Mouse (Mus musculus): Measurements from ENCODE around the gene Setdb1. TPM values are rescaled to one million over a fixed set of nuclear protein-coding genes. Genes with fewer than 3 reads are reported as not detected.

The Setdb1 gene
- total RNA-seq, 2 experiments from 2014 or later, result 25.9 to 29.7 TPM

DNA sequence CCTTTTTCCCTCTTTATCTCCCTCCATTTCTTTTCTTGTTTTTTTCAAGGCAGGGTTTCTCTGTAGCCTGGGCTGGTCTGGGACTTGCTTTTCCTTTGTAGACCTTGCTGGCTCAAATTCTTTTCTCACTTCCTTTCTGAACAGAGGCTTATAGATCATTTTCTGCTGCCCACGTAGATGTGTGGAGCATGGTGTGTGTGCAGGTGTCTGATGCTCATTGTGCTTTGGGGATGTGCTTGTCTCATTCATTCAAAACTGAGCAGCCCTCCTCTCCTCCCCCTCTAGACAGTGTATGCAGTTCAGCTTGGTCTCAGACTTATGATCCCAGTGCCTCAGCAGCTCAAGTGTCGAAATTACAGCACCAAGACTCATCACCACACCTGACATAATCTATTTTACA is 37.9 kb downstream of the Setdb1 start:
- no peak for DNase-seq

DNA sequence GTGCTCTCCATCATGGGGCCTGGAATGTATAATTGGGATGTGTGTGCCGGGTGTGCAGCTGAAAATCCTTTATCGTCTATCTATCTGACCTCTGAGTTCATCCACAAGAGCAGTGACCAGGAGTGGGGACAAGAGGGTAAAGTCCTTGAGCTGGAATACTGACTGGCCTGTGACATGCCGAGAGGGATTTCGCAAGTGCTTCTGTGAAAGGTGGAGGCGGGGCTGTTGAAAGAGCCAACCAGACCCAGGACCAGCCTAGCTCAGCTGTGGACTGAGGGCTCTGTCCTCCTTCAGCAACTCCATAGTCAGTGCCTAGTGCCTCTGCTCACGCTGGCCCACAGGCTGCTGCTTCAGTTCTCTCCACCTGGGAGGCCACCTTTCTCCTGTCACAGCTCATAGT is 38.5 kb downstream of the Setdb1 start:
- DNase-seq, result peak; percentile 84 to 88

DNA sequence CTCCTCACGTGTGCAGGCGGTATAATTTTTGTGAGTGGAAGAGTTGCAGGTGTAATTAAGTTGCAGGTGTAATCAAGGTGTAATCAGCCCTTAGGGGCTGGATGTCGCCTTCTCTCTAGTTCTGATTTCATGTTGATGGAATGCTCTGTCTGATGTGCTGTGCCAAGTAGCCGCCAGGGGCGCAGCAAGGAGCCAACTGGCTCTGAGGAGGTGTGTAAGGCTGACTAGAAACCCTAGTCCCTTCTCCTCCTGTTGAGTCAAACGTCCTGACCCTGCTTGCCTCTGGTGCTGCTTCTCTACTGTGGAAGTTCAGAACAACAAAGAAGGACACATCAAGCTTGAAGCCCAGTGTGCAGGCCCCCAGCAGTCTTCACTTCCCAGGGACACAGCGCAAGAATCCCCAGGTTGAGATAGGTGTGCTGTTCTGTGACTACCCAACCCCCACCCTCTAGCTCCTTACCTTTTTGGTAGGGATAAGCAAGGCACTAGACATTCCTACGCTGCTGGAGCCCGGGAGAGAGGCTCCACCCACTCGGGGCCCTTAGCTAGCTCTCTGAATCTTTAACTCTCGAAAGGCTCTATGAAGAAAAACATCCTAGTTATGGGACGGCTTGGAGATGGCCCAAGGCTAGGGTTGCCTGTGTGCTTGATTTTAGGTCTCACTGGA is 39.5 kb downstream of the Setdb1 start:
- DNase-seq, result peak; percentile 71 to 77

DNA sequence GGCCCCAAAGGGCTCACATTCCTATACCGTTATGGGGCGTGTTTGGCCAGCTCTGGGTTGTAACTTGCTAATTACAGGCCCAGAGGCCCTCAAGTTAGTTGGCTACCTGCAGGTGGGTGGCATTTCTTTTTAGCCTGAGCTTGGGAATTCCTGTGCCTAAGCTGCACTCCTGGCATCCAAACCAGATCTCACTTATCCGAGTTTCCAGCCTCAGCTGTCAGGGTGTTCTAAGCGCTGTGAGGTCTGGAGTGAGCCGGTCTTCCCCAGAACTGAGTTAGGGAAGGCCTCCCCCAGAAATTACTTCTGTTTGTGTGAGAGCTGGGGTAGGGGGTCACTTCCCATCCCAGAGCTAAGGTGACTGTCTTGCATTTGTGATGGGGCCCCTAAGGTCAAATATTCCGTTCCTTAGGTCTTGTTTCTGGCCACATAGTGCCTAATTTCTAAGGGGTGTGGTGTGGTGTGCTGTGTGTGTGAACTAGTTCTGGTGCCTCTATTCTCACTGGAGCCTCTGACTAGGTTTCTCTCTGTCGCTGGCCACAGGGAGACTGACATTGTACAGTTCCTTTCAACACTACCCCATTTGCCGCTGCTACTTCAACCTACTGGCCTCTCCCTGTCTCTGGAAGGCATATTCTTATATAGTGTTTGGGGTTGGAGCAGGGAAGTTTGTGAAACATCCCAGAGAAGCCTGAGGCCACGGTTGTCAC is 41.0 kb downstream of the Setdb1 start:
- DNase-seq, result no peak

DNA sequence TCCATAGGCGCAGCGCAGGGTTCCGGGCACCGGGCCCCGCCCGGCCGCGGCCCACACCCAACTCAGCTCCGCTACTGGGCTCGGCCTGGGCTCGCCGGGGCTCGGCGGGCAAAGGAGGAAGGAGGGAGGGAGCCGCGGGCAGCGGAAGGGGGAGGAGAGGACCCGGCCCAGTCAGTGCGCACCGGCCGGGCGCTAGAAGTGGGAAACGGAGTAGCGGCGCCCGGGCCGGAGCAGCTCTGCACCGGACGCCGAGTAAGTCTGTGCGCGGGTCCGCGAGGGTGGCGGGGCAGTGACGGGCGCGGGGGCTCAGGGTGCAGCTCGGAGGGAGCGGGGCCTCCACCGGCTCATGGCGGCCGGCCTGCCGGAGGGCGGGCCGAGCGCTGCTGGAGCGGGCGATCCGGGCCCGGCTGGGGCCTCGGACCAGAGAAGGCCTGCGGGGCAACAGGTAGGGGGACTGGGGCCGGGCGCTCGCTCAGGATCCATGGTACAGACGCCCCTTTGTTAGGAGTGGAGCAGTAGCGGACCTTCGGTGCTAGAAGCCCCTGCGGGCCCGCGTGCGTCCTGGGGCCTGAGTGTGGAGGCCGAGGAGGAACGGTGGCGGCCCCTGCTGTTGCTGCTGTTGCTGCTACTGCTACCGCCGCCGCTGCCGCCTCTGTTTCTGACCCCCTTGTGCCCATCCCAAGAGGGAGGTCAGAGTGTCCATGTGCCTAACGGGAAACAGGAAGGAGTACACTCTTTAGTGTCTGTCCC is 41.7 kb downstream of the Setdb1 start:
- peak; percentile 97 for DNase-seq

DNA sequence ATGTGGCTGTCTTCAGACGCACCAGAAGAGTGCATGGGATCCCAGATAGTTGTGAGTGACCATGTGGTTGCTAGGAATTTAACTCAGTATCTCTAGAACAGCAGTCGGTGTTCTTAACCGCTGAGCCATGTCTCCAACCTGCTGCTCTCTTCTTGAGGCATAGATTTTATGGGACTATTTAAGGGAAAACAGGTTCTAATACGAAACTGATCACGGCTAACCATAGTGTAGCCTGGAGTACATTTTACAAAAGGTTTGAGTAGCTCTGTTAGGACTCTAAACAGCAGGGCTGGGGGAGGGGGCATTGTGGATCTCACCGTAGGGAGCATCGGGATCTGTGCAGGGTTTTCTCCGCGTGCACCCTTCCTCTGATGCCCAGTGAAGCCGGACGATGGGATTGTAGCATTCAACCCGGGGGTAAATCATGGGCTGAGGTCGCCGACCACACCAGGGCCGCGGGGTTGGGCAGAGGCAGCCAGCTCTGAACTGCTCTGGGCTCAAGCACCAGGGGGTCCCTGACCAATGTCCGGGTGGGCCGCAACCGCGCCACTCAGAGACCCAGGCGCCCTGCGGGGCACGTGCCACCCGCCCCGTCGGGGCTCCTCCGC is 42.4 kb downstream of the Setdb1 start, which contains the start of gene Cers2:
Gene Cers2 (plus strand): TSS at position 306 of the 608 bp plus-strand sequence.
- no peak for DNase-seq

DNA sequence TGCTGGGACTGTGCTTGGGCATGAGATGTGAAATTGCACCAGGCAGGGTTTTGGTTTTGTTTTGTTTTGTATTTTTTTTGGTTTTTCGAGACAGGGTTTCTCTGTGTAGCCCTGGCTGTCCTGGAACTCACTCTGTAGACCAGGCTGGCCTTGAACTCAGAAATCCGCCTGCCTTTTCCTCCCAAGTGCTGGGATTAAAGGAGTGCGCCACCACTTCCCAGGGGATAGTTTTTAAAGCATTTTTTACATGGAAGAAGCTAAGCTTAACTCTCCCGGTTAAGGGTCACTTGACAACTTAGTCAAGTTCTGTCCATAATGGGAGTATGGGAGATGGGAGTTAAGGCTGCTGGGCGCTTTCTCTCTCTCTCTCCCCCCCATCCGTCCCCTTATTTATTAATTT is 42.9 kb downstream of the Setdb1 start:
- no peak for DNase-seq

DNA sequence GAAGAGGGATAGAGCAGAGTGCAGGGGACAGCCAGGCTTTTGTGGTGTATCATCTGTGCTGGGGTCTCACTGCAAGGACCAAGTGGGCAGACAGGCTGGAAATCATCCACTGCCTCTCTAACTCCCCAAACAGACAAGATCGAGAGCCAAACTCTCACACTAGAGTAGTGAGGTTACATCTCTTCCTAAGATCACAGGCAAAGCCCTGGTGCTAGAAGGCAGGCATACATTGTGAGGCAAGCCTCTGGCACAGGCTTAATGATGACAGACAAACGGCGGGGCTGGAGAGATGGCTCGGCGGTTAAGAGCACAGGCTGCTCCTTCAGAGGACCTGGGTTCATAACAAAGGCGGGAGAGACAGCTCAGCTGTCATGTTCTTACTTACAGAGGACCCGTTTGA is 43.5 kb downstream of the Setdb1 start:
- no peak for DNase-seq

DNA sequence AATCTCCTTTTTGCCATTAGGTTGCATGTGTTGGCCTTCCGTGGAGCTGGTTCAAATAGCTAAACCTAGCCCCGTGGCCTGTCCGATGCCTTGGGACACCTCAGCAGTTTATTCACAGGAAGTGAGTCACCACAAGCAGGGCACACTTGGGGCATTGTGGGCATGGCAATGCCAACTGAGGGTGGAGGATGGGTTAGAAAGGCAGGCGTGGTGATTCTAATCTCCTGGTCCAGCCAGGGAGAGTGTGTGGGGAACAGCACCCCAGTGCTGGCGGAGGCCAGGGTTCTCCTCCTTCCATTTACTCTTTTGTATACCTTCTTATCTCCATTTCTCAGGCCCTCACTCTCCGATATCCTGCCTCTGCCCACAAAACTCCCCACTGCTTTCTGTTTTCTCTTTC is 44.4 kb downstream of the Setdb1 start:
- peak; percentile 77 to 83 for DNase-seq

DNA sequence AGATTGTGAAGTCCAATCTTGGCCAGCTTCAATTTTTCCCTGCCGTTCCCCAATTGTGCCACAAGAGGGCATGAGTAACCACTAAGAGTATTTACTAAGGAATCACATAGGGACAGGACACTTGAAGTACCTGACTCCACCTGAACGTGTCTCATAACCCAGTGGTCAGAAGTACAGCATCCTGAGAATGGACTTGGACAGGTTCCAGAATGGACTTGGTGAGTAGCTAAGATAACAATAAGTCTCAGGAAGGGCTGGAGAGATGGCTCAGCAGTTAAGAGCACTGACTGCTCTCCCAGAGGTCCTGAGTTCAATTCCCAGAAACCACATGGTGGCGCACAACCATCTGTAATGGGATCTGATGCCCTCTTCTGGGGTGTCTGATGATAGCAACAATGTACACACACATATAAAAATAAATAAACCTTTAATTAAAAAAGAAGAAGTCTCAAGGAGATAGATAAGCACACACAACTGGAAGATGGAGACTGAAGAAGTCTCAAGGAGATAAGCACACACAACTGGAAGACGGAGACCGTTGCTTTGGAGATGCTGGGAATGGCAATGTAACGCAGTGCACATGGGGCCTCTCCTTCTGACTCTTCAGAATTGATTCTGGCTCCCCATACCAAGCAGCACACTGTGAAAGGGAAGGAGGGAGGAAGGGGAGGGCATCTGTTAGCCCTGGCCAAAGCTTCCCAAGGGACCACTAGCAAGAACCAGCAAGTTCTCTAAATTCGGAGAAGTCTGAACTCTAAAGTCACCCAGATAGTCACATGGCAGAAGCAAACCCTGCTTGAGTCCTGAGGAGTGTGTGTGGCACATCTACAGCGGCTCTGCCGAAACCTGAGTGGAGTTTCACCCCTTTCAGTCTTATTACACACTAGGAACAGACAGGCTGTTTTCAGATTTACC is 45.8 kb downstream of the Setdb1 start:
- DNase-seq, result peak; percentile 68 to 71

DNA sequence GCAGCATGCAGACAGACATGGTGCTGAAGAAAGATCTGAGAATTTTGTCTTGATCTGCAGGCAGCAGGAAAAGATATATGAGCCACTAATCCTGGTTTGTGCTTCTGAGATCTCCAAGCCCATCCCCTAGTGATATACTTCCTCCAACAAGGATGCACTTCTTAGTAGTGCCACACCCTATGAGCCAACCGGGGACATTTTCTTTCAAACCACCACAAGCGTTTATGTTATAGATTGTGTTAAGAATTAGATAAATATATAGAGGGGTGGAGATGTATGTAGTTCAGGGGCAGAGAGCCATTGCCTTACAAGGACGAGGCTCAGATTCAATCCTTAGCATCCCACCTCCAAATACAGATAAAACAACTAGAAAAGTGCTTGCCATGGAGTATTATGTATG is 46.5 kb downstream of the Setdb1 start:
- no peak for DNase-seq

DNA sequence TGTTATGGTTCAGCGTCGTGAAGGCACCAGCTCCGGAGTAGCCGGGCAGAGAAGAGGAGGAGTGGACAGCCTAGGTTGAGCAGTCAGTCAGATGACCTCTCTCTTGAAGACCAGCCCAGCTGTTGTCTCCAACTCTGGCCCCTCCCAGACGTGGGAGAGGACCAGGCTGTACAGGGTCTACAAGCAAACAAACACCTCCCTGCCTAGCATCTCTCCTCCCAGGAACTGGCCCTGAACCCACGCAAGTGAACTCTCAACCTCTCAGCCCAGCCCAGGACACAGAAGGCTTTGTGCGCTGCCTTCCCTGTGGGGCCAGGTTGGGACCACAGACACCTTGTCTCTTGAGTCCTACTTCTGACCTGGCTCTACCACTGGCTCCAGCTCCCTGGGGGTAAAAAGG is 49.9 kb downstream of the Setdb1 start, which contains the start of gene Anxa9:
Gene Anxa9 (minus strand): TSS at position 77 of the 400 bp plus-strand sequence.
- DNase-seq, result no peak

DNA sequence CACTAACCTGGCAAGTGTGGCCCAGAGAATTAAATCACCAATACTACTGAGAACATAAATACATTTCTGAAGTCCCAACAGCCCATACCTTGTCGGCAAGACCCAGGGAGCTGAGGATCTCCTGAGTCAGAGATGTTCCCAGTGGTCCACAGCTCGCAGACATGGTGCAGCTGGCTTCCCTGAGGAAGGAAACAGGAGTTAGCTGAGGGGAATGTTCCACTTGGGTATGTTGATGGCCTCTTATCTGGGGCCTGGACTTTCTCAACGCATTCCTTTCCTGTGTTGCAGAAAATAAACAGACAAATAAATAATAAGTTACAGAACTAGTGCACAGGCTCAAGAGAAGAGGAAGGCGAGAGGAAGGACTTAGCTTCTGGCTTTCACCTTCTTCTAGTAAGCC is 50.8 kb downstream of the Setdb1 start:
- DNase-seq, result no peak

DNA sequence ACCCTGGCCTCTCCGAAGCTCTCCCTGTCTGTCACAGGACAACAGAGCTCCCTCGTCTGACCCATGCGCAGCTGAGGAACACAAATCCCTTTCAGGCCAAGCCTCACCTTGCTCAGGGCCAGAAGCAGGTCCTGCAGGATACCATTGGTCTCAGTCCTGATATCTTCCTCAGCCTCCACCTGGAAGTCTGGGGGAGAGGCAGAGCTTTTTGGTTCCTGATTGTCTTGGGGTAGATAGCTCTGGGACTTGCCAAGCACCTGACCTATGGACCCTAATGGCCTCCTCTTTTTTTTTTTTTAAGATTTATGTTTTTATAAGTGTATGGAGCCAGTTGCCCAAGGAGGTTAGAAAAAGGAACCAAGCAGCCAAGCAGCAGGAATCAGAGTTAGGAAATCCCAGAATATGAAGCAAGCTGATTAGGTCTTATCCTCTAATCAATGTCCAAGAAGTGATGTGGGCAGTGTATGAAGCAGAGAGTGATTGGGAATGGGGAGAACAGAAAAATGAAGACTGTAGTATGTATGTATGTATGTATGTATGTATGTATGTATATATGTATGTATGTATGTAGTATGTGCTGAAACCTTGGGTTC is 55.7 kb downstream of the Setdb1 start:
- DNase-seq, result no peak

DNA sequence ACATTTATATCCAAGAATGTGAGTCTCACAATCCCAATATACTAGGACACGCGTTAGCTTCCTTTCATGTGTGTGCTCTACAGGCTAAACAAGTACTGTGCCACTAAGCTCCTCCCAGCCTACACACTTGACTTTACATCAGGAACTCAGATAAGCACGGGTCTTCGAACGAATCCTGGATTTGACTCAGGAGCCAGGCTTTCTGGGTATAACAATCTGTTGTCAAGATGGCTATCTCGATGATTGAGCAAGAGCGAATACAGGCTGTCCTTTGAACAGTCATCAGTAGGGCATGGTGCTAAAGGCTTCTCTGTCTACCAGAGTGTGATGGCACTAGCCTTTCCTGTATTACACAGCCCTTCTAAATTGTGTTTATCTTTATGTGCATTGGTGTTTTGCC is 59.0 kb downstream of the Setdb1 start:
- DNase-seq, result no peak

DNA sequence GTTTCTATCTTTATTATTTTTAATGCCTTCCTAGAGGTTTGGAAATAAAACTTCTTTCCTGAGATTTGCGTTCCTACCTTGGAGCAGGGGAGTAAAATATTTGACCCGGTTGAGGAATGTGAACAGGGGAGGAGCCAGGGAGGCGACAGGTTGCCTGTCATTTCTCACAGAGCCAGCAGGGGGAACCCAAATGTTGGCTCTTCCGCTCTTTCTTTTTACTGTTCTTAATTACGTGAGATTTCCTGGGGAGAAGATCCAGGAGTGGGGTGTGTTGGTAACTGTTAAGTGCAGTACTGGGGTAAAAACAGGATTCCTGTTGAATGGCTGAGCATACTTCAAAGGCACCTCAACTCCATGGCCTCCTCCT is 60.9 kb downstream of the Setdb1 start:
- DNase-seq, result peak in 1 of 2 experiments; percentile 62

DNA sequence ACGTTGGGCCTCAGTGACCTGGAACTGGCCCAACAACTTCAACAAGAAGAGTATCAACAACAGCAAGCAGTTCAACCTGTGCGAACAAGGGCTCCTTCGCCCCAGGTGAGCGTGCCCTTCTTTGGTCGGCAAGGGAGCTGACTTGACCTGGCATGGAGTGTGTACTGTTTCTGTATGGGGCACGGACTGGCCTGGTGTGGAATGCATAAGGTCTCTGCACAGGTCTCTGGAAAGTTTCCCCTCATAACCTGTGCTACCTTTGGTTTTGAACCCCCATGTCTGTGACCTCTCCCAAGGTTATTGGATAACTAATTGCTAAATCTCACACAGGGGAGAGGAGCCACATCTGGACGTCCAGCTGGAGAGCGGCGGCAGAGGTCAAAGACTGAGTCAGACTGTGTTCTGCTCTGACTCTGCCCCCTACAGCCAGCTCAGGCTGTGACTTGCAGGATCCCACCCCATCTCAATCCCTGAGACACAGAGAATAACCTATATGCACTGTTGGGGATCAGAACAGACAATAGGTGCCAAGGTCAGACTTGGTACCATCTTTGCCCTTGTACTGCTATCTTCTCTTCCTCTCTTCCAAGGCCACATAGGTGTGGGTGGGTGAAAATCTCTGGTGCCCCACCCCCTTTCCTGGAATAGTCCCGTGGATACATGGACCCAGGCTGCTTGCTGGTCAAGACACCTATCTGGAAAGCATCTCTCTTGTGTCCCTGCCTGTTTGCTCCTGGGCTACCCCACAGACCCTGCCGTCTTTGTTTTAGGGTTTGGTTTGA is 61.5 kb downstream of the Setdb1 start:
- peak; percentile 61 to 66 for DNase-seq

DNA sequence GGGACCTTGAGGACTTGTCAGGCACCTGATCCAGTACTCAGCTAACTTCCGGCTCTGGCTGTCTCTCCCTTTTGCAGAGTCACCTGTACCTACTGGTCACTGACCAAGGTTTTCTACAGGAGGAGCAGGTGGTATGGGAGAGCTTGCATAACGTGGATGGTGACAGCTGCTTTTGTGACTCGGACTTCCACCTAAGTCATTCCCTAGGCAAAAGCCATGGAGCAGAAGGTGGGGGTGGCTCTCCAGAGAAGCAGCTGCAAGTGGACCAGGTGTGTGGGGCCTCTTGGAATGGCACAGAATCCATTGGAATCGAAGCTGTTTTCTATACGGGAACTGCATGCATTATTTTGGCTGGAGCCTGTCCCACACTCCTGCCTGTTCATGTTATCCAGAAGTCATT is 62.3 kb downstream of the Setdb1 start:
- no peak for DNase-seq

DNA sequence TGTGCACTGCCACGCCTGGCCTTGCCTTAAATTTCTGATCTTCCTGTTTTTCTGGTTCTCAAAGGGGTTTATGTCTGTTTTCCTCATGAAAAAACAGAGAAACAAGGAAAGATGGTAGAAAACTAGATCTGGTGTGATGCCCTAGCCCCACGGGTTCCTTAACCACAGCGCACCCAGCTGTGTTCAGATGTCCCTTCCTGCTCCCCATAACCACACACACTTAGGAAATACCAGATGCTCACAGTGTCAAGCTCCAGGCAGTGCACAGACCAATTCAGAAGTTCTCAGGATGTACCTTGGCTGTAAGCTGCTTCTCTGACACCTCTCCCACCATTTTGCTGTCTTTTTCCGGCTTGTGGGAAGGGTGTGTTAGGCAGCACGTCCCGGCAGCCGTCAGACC is 62.7 kb downstream of the Setdb1 start:
- no peak for DNase-seq

DNA sequence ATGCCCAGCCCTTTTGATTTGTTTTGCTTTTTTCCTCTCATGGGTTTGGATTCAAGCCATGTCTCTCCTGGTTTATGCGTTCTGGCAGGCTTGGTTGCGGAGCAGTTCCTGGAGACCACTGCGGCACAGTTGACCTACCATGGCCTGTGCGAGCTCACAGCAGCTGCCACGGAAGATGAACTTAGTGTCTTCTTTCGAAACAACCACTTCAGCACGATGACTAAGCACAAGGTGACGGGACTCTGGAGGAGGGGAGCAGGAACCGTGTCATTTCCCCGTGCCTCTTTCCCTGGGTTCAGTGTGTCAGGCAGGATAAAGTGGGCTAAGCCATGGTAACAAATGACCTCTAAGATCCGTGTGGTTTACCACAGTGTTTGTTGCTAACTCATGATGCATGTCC is 63.5 kb downstream of the Setdb1 start:
- peak; percentile 55 to 67 for DNase-seq
